Mouse (Mus musculus) naive thymus-derived CD4-positive, alpha-beta T cell, adult 5 months (primary cell): ENCODE results near the gene Psg16. TPM values are rescaled to one million over a fixed set of nuclear protein-coding genes. Genes with fewer than 3 reads are reported as not detected.

Experiments used
- polyA plus RNA-seq: library from polyadenylated mRNA; unstranded; fragments of 100-300 nt; shearing (Covaris generic); gene quantifications from one replicate; pipeline ENCODE4 v1.2.1, GENCODE M21; 2017

The Psg16 gene
- 0.39 TPM for polyA plus RNA-seq

DNA sequence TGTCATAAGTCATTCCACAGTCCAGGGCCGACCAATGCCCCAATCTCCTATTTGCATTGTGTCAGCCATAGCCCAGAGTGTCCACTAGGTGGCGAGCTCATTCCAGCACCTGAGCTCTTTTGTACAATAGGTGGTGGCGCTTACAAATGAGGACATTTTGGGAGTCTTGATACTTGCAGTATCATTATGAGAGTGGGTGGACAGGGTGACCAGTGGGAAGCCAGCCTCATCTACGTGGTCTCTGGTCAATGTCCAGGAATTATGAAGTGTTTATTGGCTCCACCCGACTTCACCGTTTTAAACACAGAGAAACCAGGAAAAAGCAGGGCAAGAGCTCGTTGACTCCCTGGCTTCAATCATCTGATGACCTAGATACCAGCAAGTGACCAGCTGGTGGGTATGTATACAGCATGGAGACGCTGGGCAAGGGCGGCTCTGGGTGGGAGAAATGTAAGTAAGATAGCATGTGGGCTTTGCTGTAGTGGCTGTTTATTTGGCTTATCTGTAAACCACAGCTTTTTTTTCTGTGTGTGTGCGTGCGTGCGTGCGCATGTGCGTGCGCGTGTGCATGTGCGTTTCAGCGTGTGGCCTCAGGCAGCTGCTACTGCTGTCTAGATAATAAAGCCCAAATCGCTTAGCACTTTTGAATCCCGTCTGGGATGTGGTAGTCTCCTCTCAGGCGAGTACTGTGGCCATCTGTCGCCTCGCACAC is at the start of gene Psg16:
TSS of gene Psg16 (plus strand) at position 137 of the 712 bp plus-strand sequence.

DNA sequence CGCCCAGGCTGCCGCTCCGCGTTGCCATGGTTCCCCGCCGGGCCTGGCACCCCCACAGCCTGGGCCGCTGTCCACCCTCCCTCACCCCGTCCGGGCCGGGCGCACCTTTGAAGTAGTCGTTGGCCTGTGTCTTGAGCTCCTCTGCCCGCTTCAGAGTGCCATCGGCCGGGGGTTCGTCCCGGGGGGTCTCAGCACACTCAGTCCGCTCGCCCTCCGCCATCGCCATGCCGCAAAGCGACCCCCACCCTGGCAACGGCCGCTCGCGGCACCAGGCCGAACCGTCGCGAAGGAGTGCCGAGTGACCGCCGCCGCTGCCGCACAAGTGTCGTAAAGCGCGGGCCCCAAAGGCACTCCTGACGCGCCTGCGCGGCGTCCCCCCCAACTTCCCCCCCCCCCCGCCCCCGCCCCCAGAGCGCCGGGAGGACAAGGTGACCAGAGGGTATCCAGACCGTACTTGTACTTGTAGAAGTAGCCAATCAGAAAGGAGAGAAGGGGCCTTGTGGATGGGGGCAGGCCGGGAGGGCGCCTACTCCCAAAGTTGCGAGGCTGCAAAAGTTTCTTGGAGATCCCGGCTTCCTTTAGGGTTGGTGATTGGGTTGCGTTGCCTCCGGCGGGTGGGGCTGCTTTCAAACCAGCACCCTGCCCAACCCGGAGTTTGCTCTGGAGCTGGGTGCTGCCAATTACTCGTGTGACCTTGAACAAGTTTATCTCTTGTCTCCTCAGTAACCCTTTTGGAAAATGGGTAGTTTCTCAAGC is 46.1 kb upstream of the Psg16 start, which contains the start of gene Ppp5c:
TSS of gene Ppp5c (minus strand) at position 337 of the 756 bp plus-strand sequence.

DNA sequence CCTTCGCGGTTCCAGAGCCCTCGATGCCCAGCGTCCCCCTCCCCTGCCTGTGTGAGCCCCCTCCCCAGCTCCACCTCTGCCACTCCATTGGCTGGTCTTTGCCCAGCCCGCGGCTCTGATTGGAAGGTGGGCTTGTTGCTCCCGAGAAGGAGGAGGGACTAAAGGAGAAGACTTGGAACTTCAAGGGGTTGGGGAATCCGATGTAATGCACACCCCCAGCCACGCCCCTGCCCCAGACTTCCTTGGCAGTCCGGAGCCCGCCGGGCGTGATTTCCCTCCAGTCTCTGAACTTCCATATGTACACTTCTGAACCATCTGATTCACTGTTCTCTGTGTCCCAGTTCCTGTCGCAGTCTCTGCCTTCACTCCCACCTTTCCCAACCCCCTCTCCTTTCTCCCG is 11.5 kb upstream of the Psg16 start, which contains the start of gene Hif3a:
TSS of gene Hif3a (minus strand) at position 39 of the 400 bp plus-strand sequence.

DNA sequence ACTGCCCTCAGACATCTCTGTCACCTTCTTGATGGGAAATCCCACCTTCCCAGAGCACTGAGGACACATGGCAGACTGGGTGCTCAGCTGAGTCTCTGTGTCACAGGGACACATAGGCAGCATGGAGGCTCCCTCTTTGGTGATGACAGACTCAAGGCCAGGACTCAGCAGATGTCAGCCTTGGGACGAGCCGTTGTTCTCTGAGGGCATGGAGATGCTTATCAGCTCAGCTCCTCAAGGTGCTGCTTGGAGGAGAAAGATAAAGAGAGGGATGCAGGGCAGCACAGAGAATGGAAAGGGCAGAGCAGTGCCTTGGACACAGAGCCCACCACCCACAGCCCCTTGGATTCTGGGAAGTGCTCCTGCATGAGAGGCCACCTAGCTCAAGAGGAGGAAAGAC is 76.1 kb downstream of the Psg16 start, which contains the start of gene Ceacam3:
TSS of gene Ceacam3 (plus strand) at position 352 of the 400 bp plus-strand sequence.

Other genes starting within 250 kb of the Psg16 start
- gene Prkd2, start 231.1 kb upstream of the Psg16 start, polyA plus RNA-seq: 220 TPM
- gene Dact3, start 198.7 kb upstream of the Psg16 start, polyA plus RNA-seq: 0.15 TPM
- gene Gng8, start 182.3 kb upstream of the Psg16 start, polyA plus RNA-seq: not detected
- gene Ptgir, start 167.6 kb upstream of the Psg16 start, polyA plus RNA-seq: 4.1 TPM
- gene Calm3, start 149.9 kb upstream of the Psg16 start, polyA plus RNA-seq: 59.6 TPM
- not detected for gene Pnmal2, start 129.4 kb upstream of the Psg16 start, polyA plus RNA-seq
- not detected for gene Pnmal1, start 114.4 kb upstream of the Psg16 start, polyA plus RNA-seq
- gene Gm42372, start 91.0 kb upstream of the Psg16 start, polyA plus RNA-seq: 1.2 TPM
- 0.07 TPM for gene Ccdc8, start 81.3 kb upstream of the Psg16 start, polyA plus RNA-seq
- 92.2 TPM for gene Ppp5c, start 46.1 kb upstream of the Psg16 start, polyA plus RNA-seq
- gene Hif3a, start 11.6 kb upstream of the Psg16 start, polyA plus RNA-seq: 0.27 TPM
- gene Ceacam3, start 76.2 kb downstream of the Psg16 start, polyA plus RNA-seq: not detected
- not detected for gene Psg29, start 129.4 kb downstream of the Psg16 start, polyA plus RNA-seq